Mouse (Mus musculus): Measurements from ENCODE around the gene Gldc. TPM values are rescaled to one million over a fixed set of nuclear protein-coding genes. Genes with fewer than 3 reads are reported as not detected.

Gldc gene
- polyA plus RNA-seq, 1 experiment from 2014 or later = 13.9 TPM

- H3K4me1 ChIP-seq = no peaks in the 10 kb centered on the region
- no peaks in the 10 kb centered on the region for H3K9me3 ChIP-seq (replicated peaks)
- WGBS = 78% methylated on average over 2 of the region's 2 CpGs
- no peak overlapping the region for H3K4me3 ChIP-seq
- H3K27me3 ChIP-seq (ENCODE audit: low read depth, poor library complexity, severe bottlenecking) = no peaks in the 10 kb centered on the region
- no peak for DNase-seq (ENCODE audit: low spot score)
- H3K27ac ChIP-seq = no peak overlapping the region
- H3K36me3 ChIP-seq = no peaks in the 10 kb centered on the region
Observed at GRCm38 (mm10) chr19:30185536-30185935, 10.3 kb upstream of the Gldc start.

GRCm38 (mm10) chr19:30179979-30180378 lies 4.8 kb upstream of the Gldc start:
- Histone ChIP-seq H3K4me1 (peaks cover 7% of the 10 kb centered on the region), H3K27ac (no peak overlapping the region), H3K9me3 (replicated peaks) (no peaks in the 10 kb centered on the region), H3K36me3 (no peaks in the 10 kb centered on the region), H3K4me3 (no peak overlapping the region), H3K27me3 (ENCODE audit: low read depth, poor library complexity, severe bottlenecking) (peaks cover 19% of the 10 kb centered on the region)
- 84% methylated on average over 1 of the region's 1 CpGs for WGBS
- no peak for DNase-seq (ENCODE audit: low spot score)

GRCm38 (mm10) chr19:30174074-30174670 lies 1.1 kb downstream of the Gldc start:
- 4% methylated on average over 15 of the region's 15 CpGs for WGBS
- no peak overlapping the region; the same call in 1 of the 2 replicates for H3K27ac ChIP-seq
- H3K9me3 ChIP-seq (replicated peaks) = no peaks in the 10 kb centered on the region
- H3K36me3 ChIP-seq = no peaks in the 10 kb centered on the region
- H3K4me1 ChIP-seq = peaks cover 19% of the 10 kb centered on the region
- H3K4me3 ChIP-seq = peak overlapping the region; percentile 73
- DNase-seq (ENCODE audit: low spot score) = peak; percentile 44
- peaks cover 37% of the 10 kb centered on the region for H3K27me3 ChIP-seq (ENCODE audit: low read depth, poor library complexity, severe bottlenecking)

GRCm38 (mm10) chr19:30171346-30172055 lies 3.7 kb downstream of the Gldc start:
- no peak for DNase-seq (ENCODE audit: low spot score)
- WGBS = 84% methylated on average over 8 of the region's 8 CpGs
- Histone ChIP-seq H3K27me3 (ENCODE audit: low read depth, poor library complexity, severe bottlenecking) (peaks cover 32% of the 10 kb centered on the region), H3K4me3 (no peak overlapping the region), H3K36me3 (peaks cover 2% of the 10 kb centered on the region; the same call in 1 of the 2 replicates), H3K9me3 (replicated peaks) (no peaks in the 10 kb centered on the region), H3K4me1 (peaks cover 19% of the 10 kb centered on the region), H3K27ac (no peak overlapping the region)

- H3K27ac ChIP-seq = no peak overlapping the region
- 96% methylated on average over 6 of the region's 6 CpGs for WGBS
Observed at GRCm38 (mm10) chr19:30170319-30170718, 4.9 kb downstream of the Gldc start.

GRCm38 (mm10) chr19:30166801-30167505 lies 8.3 kb downstream of the Gldc start:
- Histone ChIP-seq H3K36me3 (peaks cover 2% of the 10 kb centered on the region; the same call in 1 of the 2 replicates), H3K27me3 (ENCODE audit: low read depth, poor library complexity, severe bottlenecking) (no peaks in the 10 kb centered on the region), H3K9me3 (replicated peaks) (no peaks in the 10 kb centered on the region), H3K4me3 (no peak overlapping the region), H3K4me1 (no peaks in the 10 kb centered on the region; the same call in 1 of the 2 replicates), H3K27ac (no peak overlapping the region)
- WGBS = 90% methylated on average over 20 of the region's 20 CpGs
- DNase-seq (ENCODE audit: low spot score) = no peak

More at GRCm38 (mm10) chr19:30170319-30170718, 4.9 kb downstream of the Gldc start:
- Histone ChIP-seq H3K4me3 (no peak overlapping the region), H3K9me3 (replicated peaks) (no peaks in the 10 kb centered on the region), H3K4me1 (peaks cover 15% of the 10 kb centered on the region), H3K36me3 (peaks cover 2% of the 10 kb centered on the region; the same call in 1 of the 2 replicates), H3K27me3 (ENCODE audit: low read depth, poor library complexity, severe bottlenecking) (peaks cover 21% of the 10 kb centered on the region)
- DNase-seq (ENCODE audit: low spot score) = no peak

GRCm38 (mm10) chr19:30164228-30164627 lies 11.0 kb downstream of the Gldc start:
- H3K36me3 ChIP-seq = peaks cover 2% of the 10 kb centered on the region; the same call in 1 of the 2 replicates
- WGBS = 84% methylated on average over 2 of the region's 2 CpGs
- no peak overlapping the region for H3K27ac ChIP-seq

GRCm38 (mm10) chr19:30162808-30163207 lies 12.4 kb downstream of the Gldc start:
- H3K27me3 ChIP-seq (ENCODE audit: low read depth, poor library complexity, severe bottlenecking) = no peaks in the 10 kb centered on the region
- DNase-seq (ENCODE audit: low spot score) = no peak
- no peak overlapping the region for H3K4me3 ChIP-seq
- no peaks in the 10 kb centered on the region for H3K9me3 ChIP-seq (replicated peaks)
- peaks cover 14% of the 10 kb centered on the region for H3K4me1 ChIP-seq
- H3K36me3 ChIP-seq = no peaks in the 10 kb centered on the region
- 83% methylated on average over 5 of the region's 5 CpGs for WGBS
- no peak overlapping the region for H3K27ac ChIP-seq

More at GRCm38 (mm10) chr19:30164228-30164627, 11.0 kb downstream of the Gldc start:
- no peaks in the 10 kb centered on the region for H3K9me3 ChIP-seq (replicated peaks)
- no peak for DNase-seq (ENCODE audit: low spot score)
- no peak overlapping the region for H3K4me3 ChIP-seq
- H3K4me1 ChIP-seq = no peaks in the 10 kb centered on the region
- no peaks in the 10 kb centered on the region for H3K27me3 ChIP-seq (ENCODE audit: low read depth, poor library complexity, severe bottlenecking)

GRCm38 (mm10) chr19:30160021-30160420 lies 15.2 kb downstream of the Gldc start:
- no peaks in the 10 kb centered on the region for H3K36me3 ChIP-seq
- no peaks in the 10 kb centered on the region for H3K9me3 ChIP-seq (replicated peaks)
- peaks cover 36% of the 10 kb centered on the region for H3K4me1 ChIP-seq
- peak overlapping the region; percentile 46 for H3K27ac ChIP-seq
- 42% methylated on average over 2 of the region's 2 CpGs for WGBS
- no peak for DNase-seq (ENCODE audit: low spot score)
- no peak overlapping the region for H3K4me3 ChIP-seq
- no peaks in the 10 kb centered on the region for H3K27me3 ChIP-seq (ENCODE audit: low read depth, poor library complexity, severe bottlenecking)

GRCm38 (mm10) chr19:30158189-30158588 lies 17.0 kb downstream of the Gldc start:
- H3K36me3 ChIP-seq = no peaks in the 10 kb centered on the region; the same call in 1 of the 2 replicates
- H3K4me1 ChIP-seq = peaks cover 36% of the 10 kb centered on the region
- peak overlapping the region; percentile 59 for H3K27ac ChIP-seq
- no peaks in the 10 kb centered on the region for H3K27me3 ChIP-seq (ENCODE audit: low read depth, poor library complexity, severe bottlenecking)
- H3K4me3 ChIP-seq = no peak overlapping the region
- no peak for DNase-seq (ENCODE audit: low spot score)
- no peaks in the 10 kb centered on the region for H3K9me3 ChIP-seq (replicated peaks)
- WGBS = 85% methylated on average over 4 of the region's 4 CpGs

GRCm38 (mm10) chr19:30157031-30157687 lies 18.1 kb downstream of the Gldc start:
- Histone ChIP-seq H3K27ac (peak overlapping the region; percentile 59; the same call in 1 of the 2 replicates), H3K9me3 (replicated peaks) (no peaks in the 10 kb centered on the region), H3K36me3 (no peaks in the 10 kb centered on the region; the same call in 1 of the 2 replicates), H3K27me3 (ENCODE audit: low read depth, poor library complexity, severe bottlenecking) (no peaks in the 10 kb centered on the region), H3K4me1 (peaks cover 36% of the 10 kb centered on the region), H3K4me3 (no peak overlapping the region)
- no peak for DNase-seq (ENCODE audit: low spot score)
- WGBS = 77% methylated on average over 12 of the region's 12 CpGs

- Histone ChIP-seq H3K27ac (no peak overlapping the region), H3K4me1 (peaks cover 51% of the 10 kb centered on the region), H3K36me3 (no peaks in the 10 kb centered on the region; the same call in 1 of the 2 replicates), H3K27me3 (ENCODE audit: low read depth, poor library complexity, severe bottlenecking) (no peaks in the 10 kb centered on the region), H3K9me3 (replicated peaks) (no peaks in the 10 kb centered on the region), H3K4me3 (no peak overlapping the region)
- 89% methylated on average over 3 of the region's 3 CpGs for WGBS
- no peak for DNase-seq (ENCODE audit: low spot score)
Observed at GRCm38 (mm10) chr19:30153729-30154128, 21.5 kb downstream of the Gldc start.

Data from limb, embryonic 10.5 days (tissue).